Mouse (Mus musculus) ES-CJ7 (cell line): ENCODE measurements at regions not wholly inside any gene's neighbourhood (a gene's known extent, or its start where the extent isn't known, plus 50 kb on each side); places are given as distances from the start of the nearest gene placed in this dataset.

Experiments
- DNase-seq: peaks from one replicate; pipeline ENCODE4 v3.0.0; 2011; ENCODE audit warnings: low read depth, low spot score

GRCm38 (mm10) chr8:10931266-10931665, 77.0 kb downstream of the Irs2 start:
- no peak for DNase-seq

DNA sequence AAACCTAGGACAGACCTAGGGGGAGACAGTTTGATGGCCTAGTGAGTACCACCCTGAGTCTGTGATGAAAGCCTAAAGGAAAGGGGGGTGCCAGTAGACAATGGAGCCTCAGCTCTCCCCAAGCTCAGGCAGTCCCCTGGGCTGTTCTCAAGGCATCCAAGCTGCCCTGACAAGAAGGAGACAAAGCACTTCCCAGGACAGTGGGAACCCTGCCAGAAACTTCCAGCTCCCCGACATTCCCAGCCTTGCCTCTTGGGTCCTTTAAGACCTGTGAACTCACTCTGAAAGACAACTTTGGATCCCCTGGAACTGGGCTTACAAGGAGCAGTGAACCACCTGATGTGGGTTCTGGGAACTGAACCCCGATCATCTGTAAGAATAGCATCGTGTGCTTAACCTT, 79.4 kb downstream of the Irs2 start:
- no peak for DNase-seq

GRCm38 (mm10) chr8:10928342-10928794, 79.9 kb downstream of the Irs2 start:
- DNase-seq, result no peak

GRCm38 (mm10) chr8:10927187-10927586, 81.1 kb downstream of the Irs2 start:
- no peak for DNase-seq

DNA sequence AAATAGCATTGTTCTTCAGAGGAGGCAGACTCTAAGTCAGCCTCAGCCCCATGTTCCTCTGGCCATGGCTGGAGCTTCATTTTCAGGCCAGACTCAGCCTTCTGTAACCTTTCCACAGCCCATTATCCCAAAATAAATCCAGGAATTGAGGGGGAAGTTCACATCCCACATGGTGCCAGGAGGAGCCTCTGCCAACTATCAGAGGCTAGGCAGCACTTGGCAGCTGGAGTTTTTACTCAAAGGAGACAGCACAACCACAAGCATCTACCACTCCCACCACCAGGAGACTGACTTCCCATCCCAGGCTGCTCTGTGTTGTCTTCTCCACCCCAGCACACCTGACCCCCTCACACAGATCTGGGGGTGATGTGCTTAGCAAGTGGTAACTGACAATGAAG, 81.7 kb downstream of the Irs2 start:
- DNase-seq, result no peak

- DNase-seq, result peak; percentile 81
Observed at GRCm38 (mm10) chr8:10925582-10926517, 82.4 kb downstream of the Irs2 start.

- peak; percentile 87 for DNase-seq
Observed at GRCm38 (mm10) chr8:10924526-10925199, 83.6 kb downstream of the Irs2 start.

DNA sequence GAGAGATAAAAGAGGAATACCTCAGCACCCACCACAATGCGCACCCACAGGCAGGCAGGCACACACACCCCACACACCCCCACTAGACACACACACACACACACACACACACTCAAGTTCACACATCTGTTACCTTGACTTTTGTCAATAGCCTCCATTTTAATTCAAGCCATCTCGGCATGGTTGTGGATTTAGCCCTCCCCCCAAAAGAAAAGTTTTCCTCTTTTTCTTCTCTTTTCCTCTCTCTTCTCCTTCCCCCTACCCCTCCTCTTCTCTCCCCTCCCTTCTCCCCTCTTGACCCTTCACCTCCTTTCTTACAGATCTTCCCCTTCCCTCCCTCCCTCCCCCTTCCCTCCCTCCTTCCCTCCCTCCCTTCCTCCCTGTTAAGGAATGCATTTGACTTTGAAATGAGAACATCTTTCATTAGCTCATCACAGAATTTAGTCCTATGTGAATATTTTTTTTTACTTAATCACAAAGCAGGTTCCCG, 84.2 kb downstream of the Irs2 start:
- DNase-seq, result no peak

DNA sequence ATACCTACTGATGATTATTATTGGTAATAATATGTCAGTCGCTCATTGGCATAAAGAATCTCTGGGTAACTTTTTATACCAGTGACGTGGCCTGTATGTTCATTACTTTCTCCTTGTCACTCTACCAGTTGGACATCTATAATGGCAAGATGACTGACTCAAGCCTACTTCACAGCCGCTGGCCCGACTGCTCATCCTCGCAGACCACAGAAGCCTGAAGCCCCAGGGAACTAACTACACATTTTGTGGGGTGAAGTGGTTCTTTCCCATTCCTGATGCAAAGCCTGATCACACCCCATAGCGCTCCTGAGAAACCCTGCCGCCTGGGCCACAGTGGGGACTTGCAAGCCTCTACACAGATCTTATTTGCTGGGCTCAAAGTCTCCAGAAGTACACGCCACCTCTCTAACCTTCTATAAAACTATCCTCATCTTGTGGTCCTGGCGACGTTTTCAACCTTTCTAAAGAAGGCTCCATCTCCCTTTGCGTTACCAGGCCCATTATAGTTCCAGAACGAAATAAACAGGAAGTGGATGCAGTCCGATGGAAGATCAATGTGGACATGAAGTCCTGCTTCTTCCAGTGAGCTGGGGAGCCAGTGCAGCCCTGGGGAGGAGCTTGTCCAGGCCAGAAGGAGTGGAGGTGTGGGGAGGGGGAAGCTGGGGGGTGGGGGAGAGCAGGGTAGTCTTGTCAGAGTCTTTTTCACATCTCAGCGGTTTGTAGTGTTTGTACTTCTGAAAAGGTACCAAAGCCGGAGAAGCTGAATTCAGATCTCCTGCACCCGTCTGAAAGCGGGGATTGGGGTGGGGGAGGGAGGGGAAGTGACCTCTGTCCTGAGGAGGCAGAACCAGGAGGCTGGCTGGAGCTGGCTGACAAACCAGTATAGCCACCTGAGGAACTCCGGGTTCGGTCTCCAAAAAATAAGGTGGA, 84.9 kb downstream of the Irs2 start:
- peak; percentile 58 for DNase-seq

- no peak for DNase-seq
Observed at GRCm38 (mm10) chr8:10922209-10923030, 85.8 kb downstream of the Irs2 start.

DNA sequence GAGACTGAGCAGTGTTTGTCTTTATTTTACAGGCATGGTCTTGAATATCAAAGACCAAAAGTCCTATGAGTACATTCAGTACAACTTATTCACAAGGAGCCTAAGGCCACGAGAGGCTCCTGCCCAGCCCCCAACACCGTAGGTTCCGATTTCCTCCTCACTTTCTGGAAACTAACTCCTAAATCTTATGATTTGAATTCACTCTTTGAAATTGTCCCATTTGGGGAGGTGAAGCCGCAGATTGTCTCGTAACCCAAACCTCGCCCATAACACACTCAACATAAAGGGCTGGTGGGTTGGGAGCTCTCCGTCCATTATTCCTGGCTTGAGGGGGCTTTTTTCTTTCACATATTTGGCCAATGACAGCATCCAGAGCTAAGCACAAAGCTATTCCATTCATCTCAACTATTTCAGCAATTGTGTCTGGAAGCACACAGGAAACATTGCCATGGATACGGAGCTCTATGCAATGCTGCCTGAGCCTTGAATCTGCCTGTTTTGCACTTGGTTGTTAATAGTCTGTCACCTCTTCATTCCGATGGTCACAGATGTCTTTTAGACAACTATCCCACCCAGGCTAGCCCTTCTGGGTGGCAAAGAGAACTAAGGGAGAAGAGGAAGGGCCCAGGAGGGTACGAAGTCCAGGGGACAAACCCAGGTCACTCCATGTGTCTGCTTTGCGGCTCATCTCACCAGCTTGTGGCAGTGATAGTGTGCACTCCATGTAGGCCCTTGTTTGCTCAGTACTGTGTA, 86.6 kb downstream of the Irs2 start:
- DNase-seq, result peak; percentile 48

- no peak for DNase-seq
Observed at GRCm38 (mm10) chr8:10919620-10920019, 88.6 kb downstream of the Irs2 start.

DNA sequence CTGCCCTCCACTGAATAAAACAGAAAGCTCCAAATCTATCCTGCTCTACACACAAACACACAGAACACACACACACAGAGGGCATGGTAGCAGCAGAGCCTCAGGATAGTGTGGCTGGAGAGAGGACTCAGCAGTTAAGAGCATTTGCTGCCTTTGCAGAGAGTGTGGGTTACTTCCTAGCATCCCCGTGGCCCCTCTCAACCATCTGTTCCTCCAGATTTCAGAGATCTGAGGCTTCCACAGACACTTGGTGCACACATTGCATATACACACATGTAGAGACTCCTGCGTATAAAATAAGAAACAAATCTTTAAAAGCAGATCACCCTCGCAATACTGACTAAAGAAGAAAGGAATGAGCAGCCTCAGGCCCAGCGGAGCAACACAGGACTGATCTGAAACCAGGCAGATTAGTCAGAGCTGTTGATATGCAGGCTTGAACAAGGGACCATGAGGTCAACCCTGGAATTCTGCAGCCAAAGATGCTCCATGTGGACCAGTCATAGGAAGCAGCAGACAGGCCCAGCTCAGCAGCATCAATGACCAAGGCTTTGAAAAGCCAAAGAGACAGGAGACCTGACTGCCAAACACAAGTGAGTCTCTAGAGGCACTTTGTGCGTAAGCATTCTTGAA, 89.7 kb downstream of the Irs2 start:
- no peak for DNase-seq

DNA sequence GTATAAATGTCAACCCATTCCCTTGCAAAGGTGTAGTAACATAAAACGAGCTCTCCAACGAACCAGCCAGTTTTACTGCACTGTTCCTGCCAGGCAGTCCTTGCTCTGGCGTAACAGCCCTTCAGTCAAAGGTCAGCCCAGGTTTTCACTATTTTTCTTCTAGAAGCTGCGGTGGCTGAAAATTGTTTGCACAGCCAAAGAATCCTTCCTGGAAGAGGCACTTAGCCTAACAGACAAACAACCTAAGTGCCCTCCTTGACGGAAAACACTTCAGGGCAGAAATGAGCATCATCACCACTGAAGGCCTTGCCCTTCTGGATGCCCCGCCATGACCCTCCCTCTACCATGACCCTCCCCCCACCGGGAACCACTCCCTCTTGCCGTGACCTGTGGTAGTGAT, 93.6 kb downstream of the Irs2 start:
- DNase-seq, result no peak

GRCm38 (mm10) chr8:10912436-10912835, 95.8 kb downstream of the Irs2 start:
- no peak for DNase-seq

- DNase-seq, result no peak
Observed at GRCm38 (mm10) chr8:10911371-10911770, 96.9 kb downstream of the Irs2 start.

- DNase-seq, result no peak
Observed at GRCm38 (mm10) chr8:10910954-10911353, 97.3 kb downstream of the Irs2 start.

GRCm38 (mm10) chr8:10910244-10910872, 97.9 kb downstream of the Irs2 start:
- DNase-seq, result no peak

GRCm38 (mm10) chr8:10909155-10909554, 99.1 kb downstream of the Irs2 start:
- DNase-seq, result no peak
